Mouse (Mus musculus) liver (tissue): ENCODE data around the gene Adsl.

Source experiments
- DNase-seq: peaks from one replicate; pipeline ENCODE4 v3.0.0-alpha.2; 2020; ENCODE audit warnings: mixed read lengths

The Adsl gene

GRCm38 (mm10) chr15:80941468-80942040 is 6.7 kb upstream of the Adsl start:
- DNase-seq = no peak

- peak; percentile 67 for DNase-seq
Measured at GRCm38 (mm10) chr15:80945851-80946250, 2.4 kb upstream of the Adsl start.

GRCm38 (mm10) chr15:80949431-80949830 is 1.1 kb downstream of the Adsl start:
- DNase-seq = no peak

- DNase-seq = no peak
Measured at GRCm38 (mm10) chr15:80950055-80950454, 1.8 kb downstream of the Adsl start.

GRCm38 (mm10) chr15:80953971-80954370 is 5.7 kb downstream of the Adsl start:
- DNase-seq = no peak

GRCm38 (mm10) chr15:80954861-80955260 is 6.6 kb downstream of the Adsl start:
- no peak for DNase-seq

- DNase-seq = no peak
Measured at GRCm38 (mm10) chr15:80955836-80956438, 7.6 kb downstream of the Adsl start.

- no peak for DNase-seq
Measured at GRCm38 (mm10) chr15:80969371-80969770, 21.1 kb downstream of the Adsl start.

GRCm38 (mm10) chr15:80974311-80974710 is 26.0 kb downstream of the Adsl start:
- DNase-seq = no peak

GRCm38 (mm10) chr15:80975666-80976065 is 27.4 kb downstream of the Adsl start:
- DNase-seq = no peak

GRCm38 (mm10) chr15:80977620-80978334 is 29.5 kb downstream of the Adsl start, which contains the start of gene Sgsm3:
TSS of gene Sgsm3 (plus strand) at chr15:80977765.
- peak; percentile 90 for DNase-seq

- DNase-seq = no peak
Measured at GRCm38 (mm10) chr15:80979611-80980010, 31.3 kb downstream of the Adsl start.

GRCm38 (mm10) chr15:80981176-80981575 is 32.9 kb downstream of the Adsl start:
- peak; percentile 32 for DNase-seq

- DNase-seq = no peak
Measured at GRCm38 (mm10) chr15:80983264-80983663, 35.0 kb downstream of the Adsl start.

GRCm38 (mm10) chr15:80988331-80988730 is 40.0 kb downstream of the Adsl start:
- DNase-seq = no peak

GRCm38 (mm10) chr15:80989712-80990111 is 41.4 kb downstream of the Adsl start:
- no peak for DNase-seq

GRCm38 (mm10) chr15:80994959-80995358 is 46.7 kb downstream of the Adsl start:
- DNase-seq = no peak

- DNase-seq = no peak
Measured at GRCm38 (mm10) chr15:80996090-80996835, 48.0 kb downstream of the Adsl start.

- no peak for DNase-seq
Measured at GRCm38 (mm10) chr15:80997077-80997476, 48.8 kb downstream of the Adsl start.

- DNase-seq = no peak
Measured at GRCm38 (mm10) chr15:81000419-81001138, 52.3 kb downstream of the Adsl start.

- no peak for DNase-seq
Measured at GRCm38 (mm10) chr15:81006127-81006735, 57.9 kb downstream of the Adsl start.

GRCm38 (mm10) chr15:81007339-81007738 is 59.0 kb downstream of the Adsl start:
- DNase-seq = no peak
